Mouse (Mus musculus) fat pad, adult 2 months (tissue): ENCODE data around the gene Nfyc.

ENCODE experiments used
- DNase-seq: peaks from one replicate; pipeline ENCODE4 v3.0.0-alpha.2; 2011; ENCODE audit warnings: low read depth, low spot score; ENCODE audit errors: extremely low read depth

Gene Nfyc

GRCm38 (mm10) chr4:120831472-120831871 lies at the start of gene Nfyc:
Gene Nfyc, minus strand, starts transcription at chr4:120831572.
- DNase-seq, result no peak

- no peak for DNase-seq
Measured at GRCm38 (mm10) chr4:120880731-120881432, 49.5 kb upstream of the Nfyc start.

GRCm38 (mm10) chr4:120879386-120879785 lies 48.0 kb upstream of the Nfyc start:
- DNase-seq, result no peak

GRCm38 (mm10) chr4:120878728-120879127 lies 47.4 kb upstream of the Nfyc start:
- no peak for DNase-seq

- DNase-seq, result no peak
Measured at GRCm38 (mm10) chr4:120875961-120876360, 44.6 kb upstream of the Nfyc start.

GRCm38 (mm10) chr4:120870262-120870748 lies 38.9 kb upstream of the Nfyc start:
- DNase-seq, result no peak

GRCm38 (mm10) chr4:120868988-120869387 lies 37.6 kb upstream of the Nfyc start:
- DNase-seq, result no peak

- no peak for DNase-seq
Measured at GRCm38 (mm10) chr4:120868246-120868645, 36.9 kb upstream of the Nfyc start.

- no peak for DNase-seq
Measured at GRCm38 (mm10) chr4:120866211-120866610, 34.8 kb upstream of the Nfyc start.

GRCm38 (mm10) chr4:120859865-120860264 lies 28.5 kb upstream of the Nfyc start:
- no peak for DNase-seq

GRCm38 (mm10) chr4:120856376-120856775 lies 25.0 kb upstream of the Nfyc start:
- DNase-seq, result peak; percentile 8

- no peak for DNase-seq
Measured at GRCm38 (mm10) chr4:120855360-120856060, 24.1 kb upstream of the Nfyc start.

GRCm38 (mm10) chr4:120854588-120855319 lies 23.4 kb upstream of the Nfyc start, which contains the start of gene Rims3:
Gene Rims3, plus strand, starts transcription at chr4:120854816.
- no peak for DNase-seq

GRCm38 (mm10) chr4:120850946-120851345 lies 19.6 kb upstream of the Nfyc start:
- DNase-seq, result no peak

- DNase-seq, result no peak
Measured at GRCm38 (mm10) chr4:120849451-120849850, 18.1 kb upstream of the Nfyc start.

GRCm38 (mm10) chr4:120848909-120849308 lies 17.5 kb upstream of the Nfyc start:
- no peak for DNase-seq

GRCm38 (mm10) chr4:120845098-120845497 lies 13.7 kb upstream of the Nfyc start:
- no peak for DNase-seq

- no peak for DNase-seq
Measured at GRCm38 (mm10) chr4:120844423-120845082, 13.2 kb upstream of the Nfyc start.

GRCm38 (mm10) chr4:120841342-120841741 lies 10.0 kb upstream of the Nfyc start:
- no peak for DNase-seq

- DNase-seq, result no peak
Measured at GRCm38 (mm10) chr4:120830767-120831166, 605 bp downstream of the Nfyc start.

- no peak for DNase-seq
Measured at GRCm38 (mm10) chr4:120826418-120826817, 5.0 kb downstream of the Nfyc start.
